Mouse (Mus musculus) urinary bladder, postnatal 25 days (tissue): ENCODE measurements around the gene Gfi1b.

ENCODE experiments used
- DNase-seq: peaks from one replicate; pipeline ENCODE4 v3.0.0; 2022; ENCODE audit warnings: low spot score

Gfi1b gene

DNA sequence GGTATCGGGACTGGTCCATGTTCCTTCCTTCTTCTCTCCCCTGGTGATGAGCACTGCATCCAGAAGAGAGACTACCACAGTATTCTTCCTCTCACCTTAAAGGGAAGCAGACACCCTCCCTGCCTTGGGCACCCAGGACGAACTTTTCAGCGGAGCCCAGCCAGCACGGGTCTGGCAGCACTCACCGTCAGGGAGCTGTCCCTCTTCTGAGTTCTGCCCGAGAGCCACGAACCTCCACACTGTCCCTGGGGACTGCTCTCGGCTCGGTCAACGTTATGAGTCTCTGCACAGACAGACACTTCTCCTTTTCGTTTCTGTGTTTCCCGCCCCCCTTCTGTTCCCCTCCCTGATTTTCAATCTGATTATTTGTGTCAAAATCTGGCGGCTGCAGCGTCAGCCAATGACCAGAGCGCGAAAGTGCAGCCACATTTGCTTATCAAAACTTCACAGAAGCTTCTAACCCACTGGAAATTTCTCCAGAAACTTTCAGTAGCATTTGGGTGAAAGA lies at the start of gene Gfi1b:
Gene Gfi1b, minus strand, starts transcription at position 319 of the 508 bp plus-strand sequence.
- DNase-seq: no peak

DNA sequence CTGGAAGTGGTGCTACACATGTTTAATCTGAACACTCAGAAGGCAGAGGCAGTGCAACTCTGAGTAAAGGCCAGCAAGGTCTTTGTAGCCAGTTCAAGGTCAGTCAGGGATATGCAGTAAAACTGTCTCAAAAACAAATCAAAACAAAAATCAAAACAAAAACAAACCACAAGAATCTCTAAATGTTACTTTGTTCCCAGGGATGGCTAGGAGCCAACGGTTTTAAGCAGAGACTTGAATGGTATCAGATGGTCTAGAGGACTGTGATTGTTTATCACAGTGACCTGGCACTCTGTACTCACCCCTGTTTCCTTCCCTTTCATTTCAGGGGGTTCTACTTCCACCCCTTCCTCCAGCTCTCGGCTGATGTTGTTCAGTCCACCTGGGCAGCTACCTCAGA lies 49.7 kb upstream of the Gfi1b start:
- DNase-seq: no peak

DNA sequence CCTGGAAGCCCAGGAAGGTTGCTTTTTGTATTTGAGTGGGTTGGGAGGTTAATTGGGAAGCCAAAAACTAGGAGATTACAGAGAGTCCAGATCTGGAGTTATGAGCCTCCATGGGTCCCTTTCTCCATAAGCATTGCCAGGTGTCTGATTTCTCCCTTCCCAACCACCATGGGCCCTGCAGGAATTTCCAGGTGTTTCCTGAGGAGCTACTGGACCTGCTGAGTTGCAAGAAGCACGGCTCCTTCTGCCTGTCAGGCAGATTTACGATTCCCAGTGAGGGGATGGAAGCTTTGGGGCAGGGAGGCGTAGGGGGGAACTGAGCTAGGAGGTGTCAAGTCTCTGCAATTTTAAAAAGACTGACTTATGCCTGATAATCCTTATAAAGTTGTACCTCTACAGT lies 44.0 kb upstream of the Gfi1b start:
- no peak for DNase-seq

DNA sequence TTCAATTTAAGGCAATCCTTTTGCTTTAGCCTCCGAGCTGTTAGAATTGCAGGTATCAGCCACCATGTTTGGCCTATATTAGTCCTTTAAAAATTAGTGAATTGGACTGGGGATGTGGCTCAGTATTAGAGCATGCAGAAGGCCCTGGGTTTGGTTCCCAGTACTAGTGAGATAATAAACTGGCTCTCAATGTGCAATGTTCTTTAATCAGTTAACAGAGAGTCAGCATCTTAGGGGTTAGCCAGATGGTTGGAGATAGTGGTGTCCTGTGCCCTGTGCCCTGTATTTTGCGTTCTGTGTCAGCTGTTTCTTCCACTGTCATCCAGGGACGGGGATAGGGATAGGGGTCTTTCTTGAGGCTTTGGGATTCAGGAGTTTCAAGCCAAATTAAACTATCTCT lies 41.1 kb upstream of the Gfi1b start:
- no peak for DNase-seq

DNA sequence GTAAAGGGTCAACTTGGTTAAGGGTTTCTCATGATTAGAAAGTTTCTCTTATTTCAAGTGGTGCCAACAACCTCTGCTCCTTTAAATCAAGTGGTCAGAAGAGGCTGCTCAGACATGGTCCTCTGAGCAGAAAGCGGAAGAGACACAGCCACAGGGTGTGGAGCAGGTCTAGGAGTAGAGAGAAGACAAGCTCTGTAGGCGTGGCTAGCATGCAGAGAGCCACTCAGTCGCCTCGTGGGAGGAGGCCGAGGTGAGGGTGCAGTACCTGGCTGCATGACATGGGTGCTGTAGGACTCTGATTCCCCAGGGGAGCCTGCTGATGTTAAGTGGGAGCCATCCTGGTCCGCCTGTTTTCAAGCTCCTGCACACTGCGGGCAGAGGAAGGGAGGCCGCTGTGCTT lies 34.4 kb upstream of the Gfi1b start:
- DNase-seq: no peak

DNA sequence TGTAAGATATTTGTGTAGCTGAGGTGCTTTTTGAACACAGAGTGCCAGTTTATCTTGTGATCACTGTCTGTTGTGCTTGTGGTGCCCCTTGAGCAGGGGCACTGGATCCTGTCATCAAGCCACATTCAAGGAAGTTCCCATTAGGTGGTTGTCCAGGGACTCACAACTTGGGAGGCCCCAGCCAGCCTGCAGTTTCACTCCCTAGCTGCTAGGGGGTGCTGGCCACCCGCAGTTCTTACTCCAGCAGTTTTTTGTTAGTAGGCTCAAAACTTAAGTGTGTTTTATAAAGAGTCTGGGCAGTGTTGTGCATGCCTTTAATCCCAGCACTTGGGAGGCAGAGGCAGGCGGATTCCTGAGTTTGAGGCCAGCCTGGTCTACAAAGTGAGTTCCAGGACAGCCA lies 32.5 kb upstream of the Gfi1b start:
- peak; percentile 8 for DNase-seq

DNA sequence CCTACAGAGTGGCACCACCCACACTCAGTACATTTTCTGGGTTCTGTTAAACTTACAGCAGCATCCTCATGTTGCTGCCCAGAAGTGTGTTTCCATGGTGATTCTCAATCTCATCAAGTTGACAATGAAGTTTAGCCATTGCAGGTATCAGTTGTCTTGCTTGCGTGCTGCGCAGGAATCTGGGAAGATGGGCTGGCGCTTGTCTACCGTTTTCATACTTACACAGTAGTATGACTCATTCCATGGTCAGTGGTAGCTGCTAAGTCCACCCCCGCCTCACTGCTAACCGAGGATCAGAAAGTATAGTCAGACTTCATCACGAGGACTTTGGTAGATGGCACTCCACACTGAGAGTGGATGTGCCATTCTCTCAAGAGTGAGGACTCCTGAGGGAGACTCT lies 31.6 kb upstream of the Gfi1b start:
- no peak for DNase-seq

DNA sequence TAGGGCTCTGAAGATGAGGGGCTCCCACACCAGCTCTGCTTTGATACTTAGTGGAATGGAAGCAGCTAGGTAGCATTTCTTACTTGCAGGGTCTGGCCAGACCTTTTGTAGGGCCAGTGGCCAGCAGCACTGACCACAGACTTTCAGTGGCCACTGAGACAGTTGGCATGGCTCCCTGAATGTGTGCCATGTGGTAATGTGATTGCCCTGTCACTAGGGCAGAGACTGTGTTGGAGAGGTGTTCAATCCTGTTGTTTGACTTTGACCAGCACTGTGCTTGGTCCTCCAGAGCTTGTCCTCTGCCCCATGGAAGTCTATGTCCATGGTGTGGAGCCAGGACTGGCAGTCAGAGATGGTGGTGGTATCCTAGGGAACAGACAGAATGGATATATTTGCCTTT lies 28.7 kb upstream of the Gfi1b start:
- no peak for DNase-seq

DNA sequence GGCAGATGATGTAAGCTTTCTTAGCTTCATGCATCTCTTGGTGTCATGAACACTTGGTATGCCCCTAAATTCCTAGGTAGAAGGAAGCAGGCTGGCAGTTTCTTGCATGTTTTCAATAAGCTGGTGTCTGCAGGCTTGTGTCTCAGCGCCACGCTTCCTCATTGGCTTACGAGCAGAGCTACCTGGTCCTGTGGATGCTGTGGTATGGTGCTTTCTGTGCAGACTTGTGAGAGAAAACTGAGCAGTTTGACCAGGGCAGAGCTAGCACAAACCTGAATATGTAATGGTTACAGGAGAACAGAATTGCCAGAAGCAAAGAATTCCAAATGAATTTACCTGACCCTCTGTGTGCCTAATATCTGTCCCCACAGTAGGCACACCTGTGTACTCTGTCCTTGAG lies 21.3 kb upstream of the Gfi1b start:
- DNase-seq: no peak

DNA sequence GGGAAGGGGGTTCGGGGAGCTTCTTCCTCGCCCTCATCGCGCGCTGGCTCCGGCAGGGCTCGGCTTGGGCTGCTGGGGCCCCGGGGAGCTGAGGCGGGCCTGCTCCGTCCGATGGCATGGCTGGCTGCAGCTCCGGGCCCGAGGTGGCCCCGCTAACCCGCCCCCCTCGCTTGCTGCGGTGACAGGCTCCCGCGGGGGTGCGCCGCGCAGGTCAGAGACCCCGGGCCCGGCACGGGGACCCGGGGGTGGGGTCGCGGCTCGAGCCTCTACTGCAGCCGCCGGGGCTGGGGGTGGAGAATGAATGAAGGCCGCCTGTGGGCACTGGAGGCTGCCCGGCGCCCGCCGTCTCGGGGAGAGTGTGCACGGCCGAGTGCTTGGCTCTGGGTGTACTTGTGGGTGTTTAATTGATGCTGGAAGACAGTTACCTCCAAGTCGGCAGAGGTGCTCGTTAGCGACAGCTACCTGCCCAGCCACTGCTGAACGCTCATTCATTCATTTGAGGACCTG lies 19.7 kb upstream of the Gfi1b start:
- DNase-seq: no peak

DNA sequence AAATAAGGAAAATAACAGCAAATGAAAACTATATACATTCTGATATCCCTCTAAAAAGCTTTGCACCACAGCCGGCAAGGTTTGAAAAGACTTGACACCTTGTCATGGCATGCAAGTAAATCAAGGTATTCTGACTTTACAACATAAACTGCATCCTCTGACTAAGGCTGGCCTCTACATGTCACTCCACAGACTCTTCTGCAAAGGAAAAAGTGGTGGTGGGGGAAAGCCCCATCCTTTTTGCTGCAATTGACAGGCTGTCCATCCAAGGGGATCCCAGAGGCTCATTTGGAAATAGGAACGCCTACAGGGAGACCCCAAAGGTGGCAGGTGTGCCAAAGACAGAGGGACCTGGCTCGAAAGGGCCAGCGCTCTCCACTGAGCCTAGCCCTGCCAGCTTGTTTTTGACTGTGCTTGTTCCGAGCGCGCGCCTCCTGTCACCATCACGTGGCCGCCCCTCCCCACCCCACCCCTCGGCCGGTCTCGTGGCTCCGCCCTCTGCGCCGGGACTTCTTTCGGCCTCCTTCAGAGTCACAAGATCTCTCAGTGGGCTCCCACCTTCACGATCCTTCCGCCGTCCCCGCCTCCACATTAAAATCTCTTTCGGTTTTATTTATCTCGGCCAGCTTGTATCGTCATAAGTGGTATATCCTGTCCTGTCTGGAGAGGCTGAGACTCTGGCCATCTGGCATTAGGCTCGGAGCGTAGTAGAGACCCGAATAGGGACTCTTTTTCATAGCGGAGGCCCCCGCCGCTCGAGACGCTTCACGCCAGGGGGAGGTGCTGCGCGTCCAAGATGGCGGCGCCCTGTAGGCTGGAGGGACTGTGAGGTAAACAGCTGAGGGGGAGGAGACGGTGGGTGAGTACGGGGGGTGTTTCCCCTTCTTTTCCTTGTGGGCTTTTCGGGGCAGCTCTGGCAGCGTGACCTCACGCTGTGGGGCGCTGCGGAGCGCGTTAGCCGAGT lies 19.0 kb upstream of the Gfi1b start, which contains the start of gene Tsc1:
Gene Tsc1, plus strand, starts transcription at position 768 of the 964 bp plus-strand sequence.
- DNase-seq: peak; percentile 91

DNA sequence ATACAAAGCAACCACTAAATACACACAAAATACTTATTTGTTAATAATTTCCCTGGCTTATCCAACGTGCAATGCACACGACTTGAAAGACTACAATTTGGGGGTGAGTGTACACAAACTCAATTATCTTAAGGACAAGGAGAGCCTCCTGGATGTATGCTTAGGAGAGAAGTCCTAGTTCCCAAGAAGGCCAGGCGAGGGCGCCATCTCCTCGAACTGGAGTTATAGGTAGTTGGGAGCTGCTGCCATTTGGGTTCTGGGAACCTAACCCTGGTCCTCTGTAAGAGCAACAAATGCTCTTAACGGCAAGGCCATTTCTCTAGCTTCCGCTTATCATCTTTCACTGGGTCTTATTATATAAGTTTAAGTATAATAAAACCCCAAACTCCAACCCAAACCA lies 18.0 kb upstream of the Gfi1b start:
- no peak for DNase-seq

DNA sequence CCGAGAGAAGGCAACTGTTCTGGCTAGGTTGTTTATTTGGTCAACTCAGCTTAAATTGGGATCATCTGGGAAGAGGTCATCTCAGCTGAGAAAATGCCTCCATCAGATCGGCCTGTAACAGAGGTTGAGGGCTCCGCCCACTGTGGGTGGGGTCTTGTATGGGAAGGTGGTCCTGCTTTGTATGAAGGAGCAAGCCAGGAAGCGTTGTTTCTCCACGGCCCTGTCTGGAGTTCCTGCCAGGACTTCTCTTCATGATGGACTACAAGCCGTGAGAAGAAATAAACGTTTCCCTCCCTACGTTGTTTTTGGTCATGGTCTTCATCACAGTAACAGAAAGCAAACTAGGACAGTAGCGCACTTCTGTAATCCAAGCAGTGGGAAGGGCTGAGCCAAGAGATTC lies 17.1 kb upstream of the Gfi1b start:
- no peak for DNase-seq

DNA sequence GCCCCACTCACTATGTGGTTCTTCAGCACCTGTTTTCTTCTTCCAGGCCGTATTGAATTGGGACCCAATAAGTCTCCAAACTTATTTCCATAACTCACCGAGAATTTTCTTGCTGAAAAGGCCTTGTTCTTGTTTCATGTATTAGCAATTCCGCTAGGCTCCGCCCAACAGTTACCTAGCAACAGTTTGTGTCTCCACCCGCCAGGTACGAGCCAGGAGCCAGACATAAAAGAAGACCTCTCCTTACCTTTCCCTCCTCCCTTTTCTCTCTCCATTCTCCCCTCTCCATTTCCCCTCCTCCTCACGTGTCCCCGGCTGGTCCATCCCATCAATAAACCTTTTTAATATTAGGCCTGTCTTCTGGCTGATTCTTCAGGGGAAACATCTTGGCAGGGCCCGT lies 16.6 kb upstream of the Gfi1b start:
- DNase-seq: no peak

DNA sequence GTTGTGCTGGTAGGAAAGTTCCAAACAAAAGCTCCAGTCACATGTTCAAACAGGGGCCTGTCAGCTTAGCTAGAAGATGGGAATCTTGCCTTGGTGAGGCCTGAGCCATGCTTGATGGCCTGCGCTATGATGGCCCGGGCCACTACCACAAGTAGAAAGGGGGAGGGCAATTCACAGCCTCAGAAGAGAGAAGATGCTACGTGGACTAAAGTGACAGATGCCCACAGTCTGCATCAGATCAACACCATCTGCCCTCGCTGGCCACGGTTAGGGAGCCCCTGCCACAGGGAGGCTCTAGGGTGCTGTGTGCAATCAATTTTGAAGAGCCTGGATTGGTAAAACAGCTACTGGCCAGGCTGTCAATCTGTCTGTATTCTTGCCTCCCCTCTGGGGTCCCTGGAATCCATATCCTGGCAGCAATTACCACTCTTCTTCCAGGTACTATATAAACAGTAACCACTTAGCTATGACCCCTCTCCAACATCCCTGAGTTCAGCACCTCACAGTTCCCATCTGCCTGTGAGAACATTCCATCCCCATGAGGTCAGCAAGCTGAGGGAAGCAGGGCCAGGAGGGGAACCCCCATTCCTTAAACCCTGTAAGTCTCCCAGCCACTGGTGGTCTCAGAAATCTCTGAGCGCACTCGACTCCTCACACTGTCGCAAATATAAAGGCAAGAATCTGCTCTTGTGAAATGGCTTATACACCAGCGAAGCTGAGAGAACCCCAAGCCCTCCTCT lies 15.5 kb upstream of the Gfi1b start:
- no peak for DNase-seq

DNA sequence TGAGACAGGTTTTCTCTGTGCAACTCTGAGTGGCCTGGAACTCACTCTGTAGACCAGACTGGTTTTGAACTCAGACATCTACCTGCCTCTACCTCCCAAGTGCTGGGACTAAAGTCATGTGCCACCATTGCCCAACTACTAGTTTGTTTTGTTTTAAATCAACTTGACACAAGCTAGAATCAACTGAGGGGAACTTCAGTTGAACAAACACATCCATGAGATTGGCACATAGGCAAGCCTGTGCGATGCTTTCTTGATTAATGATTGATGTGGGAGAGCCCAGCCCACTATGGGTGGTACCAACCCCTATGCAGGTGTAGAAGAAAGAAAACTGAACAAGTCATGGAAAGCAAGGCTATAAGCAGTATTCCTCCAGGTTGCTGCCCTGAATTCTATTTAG lies 13.4 kb upstream of the Gfi1b start:
- no peak for DNase-seq

DNA sequence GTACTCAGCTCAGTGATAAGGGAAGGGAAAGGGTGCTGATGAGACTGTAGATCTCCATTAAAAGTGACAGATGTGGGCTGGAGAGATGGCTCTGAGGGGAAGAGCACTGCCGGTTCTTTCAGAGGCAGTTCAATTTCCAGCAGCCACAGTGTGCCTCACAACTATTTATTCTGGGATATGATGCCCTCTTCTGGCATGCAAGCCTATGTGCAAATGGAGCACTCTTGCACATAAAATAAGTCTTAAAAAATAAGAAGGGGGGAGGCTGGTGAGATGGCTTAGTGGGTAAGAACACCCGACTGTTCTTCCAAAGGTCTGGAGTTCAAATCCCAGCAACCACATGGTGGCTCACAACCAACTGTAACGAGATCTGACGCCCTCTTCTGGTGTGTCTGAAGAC lies 11.4 kb upstream of the Gfi1b start:
- no peak for DNase-seq

DNA sequence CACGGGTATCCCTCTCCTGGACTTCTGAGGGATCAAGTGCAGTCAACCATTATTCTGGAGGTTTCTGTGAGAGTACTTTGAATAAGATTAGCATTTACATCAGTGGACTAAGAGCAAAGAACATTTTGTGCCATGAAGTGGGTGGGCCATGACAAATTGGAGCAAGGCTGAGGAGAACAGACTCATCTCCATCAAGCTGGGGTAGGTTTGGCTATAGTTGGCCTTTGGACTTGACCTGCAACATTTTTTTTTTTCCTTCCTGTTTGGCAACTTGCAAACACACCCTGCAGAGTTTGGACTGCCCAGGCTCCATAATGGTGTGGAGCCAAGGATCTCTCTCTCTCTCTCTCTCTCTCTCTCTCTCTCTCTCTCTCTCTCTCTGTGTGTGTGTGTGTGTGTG lies 10.8 kb upstream of the Gfi1b start:
- no peak for DNase-seq

DNA sequence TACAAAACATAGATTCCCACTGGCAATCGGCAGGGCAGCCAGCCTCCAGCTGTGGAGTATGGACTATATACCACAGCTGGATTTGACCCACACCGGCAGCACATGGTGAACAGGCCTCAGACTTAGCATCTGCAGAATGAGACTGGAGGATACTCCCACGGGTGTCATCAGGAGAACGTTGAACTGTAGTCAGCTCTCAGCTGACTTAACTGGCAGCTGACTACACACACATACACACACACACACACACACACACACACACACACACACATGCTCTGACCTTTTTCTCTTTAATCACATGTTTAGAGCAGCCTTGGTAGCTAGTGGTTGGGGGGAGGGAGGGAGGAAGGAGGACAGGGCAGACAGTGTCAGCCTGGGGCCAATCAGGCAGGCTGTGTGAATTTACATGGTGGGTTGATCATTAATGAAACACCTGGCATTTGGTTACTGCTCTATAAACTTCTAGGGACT lies 8.2 kb upstream of the Gfi1b start:
- no peak for DNase-seq

DNA sequence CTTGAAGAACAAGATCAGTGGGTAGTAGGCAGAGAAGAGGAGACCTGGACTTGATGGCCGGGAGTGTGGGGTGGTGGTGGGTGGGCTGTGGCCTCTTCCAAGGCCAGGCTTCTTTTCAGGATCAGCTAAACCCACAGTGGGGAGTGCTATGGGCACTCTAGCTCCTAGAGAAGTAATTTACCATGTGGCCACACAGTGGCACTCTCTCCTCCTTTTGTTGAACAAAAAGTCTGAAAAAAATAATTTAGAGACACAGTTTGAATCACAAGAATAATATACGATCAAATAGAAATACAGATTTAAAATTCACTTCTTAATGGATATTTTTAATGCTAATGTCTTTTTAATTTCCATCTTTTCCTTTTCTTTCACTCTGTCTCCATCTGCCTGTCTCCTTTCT lies 6.3 kb upstream of the Gfi1b start:
- no peak for DNase-seq

DNA sequence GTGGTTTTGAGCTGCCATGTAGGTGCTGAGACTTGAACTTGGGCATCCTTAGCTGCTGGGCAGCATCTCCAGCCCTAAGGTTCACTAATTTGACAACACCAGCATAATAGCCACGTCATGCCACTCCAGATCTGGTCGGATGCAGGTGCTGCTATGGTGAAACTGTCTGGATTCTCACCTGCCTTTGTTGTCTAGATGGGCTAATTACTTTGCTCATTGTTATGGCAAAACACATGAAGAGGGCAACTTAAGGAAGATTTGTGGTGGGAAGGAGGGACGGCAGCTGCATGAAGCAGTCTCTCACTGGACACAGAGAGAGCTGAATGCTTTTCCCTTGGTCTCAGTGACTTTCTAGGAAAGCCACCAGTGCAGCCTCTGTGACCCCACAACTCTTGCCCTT lies 4.3 kb upstream of the Gfi1b start:
- no peak for DNase-seq

DNA sequence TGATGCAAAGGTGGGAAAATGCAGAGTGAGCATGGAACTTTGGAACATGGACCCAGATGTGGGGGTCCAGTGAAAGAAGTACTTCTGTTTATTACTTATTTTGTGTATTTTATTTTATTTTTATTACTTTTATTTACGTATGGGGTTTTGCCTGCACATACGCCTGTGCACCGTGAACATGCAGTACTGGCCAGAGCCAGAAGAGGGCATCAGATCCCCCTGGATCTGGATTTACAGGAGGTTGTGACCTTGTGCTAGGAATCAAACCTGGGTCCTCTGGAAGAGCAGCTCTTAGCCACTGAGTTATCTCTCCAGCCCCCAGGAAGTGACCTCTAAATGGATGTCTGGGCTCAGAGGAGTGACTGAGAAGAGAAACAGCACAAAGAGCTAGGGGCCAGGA lies 3.1 kb upstream of the Gfi1b start:
- no peak for DNase-seq
